Mouse (Mus musculus): ENCODE results near the gene Tacc2. TPM values are rescaled to one million over a fixed set of nuclear protein-coding genes. Genes with fewer than 3 reads are reported as not detected.

Tacc2 gene
- polyA plus RNA-seq, 1 experiment from 2014 or later = 63.4 TPM

DNA sequence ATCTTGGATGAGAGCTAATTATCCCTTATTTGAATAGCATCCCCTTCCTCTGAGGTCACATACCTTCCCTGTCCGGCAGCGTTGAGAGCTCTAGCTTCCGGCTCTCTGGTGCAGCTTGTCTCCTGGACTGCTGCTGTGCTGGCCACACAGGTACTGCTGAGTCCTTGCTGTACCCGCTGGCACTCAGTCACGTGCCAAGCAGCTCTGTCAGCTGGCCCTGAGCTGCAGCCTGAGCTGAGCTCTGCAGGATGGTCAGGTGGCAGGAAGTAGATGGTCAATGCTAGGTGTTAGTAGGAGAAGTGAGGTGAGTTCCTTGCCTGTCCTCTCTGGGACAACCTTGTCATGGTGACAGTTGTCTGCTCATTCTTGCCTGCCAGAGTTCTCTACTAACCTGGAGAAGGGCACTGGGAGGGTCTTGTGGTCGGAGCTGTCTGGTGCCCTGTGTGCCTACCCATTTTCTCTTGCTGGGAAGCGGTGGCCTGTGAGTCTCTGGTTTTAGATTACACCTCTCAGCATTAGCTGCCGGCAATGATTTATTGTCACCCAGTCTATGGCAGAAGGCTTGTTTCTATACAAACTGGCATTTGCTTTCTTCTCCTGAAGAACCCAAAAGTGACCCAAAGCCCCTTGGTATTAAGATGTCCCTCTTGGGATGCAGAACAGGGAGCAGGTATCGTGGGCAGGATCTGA lies 143.6 kb downstream of the Tacc2 start:
- peaks cover 3% of the 10 kb centered on the region; the same call in 1 of the 2 replicates for H3K36me3 ChIP-seq (ENCODE audit: control insufficient read depth, insufficient read depth, low read length)
- H3K27ac ChIP-seq (ENCODE audit: low read depth, low read length) = no peak overlapping the region
- no peak overlapping the region for H3K4me3 ChIP-seq (ENCODE audit: low read depth, low read length)
- no peak overlapping the region for H3K4me2 ChIP-seq (ENCODE audit: low read depth, low read length)
- WGBS = 68% methylated on average over 9 of the region's 9 CpGs
- no peak overlapping the region for H3K9ac ChIP-seq (replicated peaks; ENCODE audit: low read depth, low read length)
- peaks cover 15% of the 10 kb centered on the region; the same call in 1 of the 2 replicates for H3K4me1 ChIP-seq (ENCODE audit: control insufficient read depth, insufficient read depth, low read length)
- no peaks in the 10 kb centered on the region for H3K9me3 ChIP-seq (ENCODE audit: control insufficient read depth, low read length)
- no peaks in the 10 kb centered on the region for H3K27me3 ChIP-seq (ENCODE audit: control insufficient read depth, insufficient read depth, low read length)
- no peak for ATAC-seq (ENCODE audit: low read depth)

DNA sequence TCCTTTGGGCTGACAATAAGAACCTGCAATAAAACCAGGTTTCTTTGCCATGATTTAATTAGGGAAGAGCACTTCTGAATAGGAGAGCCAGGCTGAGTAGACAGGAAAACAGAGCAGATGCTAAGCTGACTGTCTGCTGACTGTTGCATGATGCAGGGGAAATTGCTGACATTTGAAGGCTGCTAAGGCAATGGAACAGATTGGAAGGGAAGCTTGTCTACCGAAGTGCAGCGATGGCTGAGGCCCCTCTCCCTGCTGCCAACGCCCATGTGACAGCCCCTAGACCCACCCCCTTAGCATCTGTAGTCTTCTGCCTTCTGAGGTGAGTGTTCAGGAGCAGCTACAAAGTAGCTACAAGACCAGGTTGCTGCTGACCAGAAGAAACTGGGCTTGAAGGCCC lies 148.9 kb downstream of the Tacc2 start:
- 63% methylated on average over 3 of the region's 3 CpGs for WGBS
- H3K27ac ChIP-seq (ENCODE audit: low read depth, low read length) = no peak overlapping the region
- peaks cover 18% of the 10 kb centered on the region for H3K36me3 ChIP-seq (ENCODE audit: control insufficient read depth, insufficient read depth, low read length)
- ATAC-seq (ENCODE audit: low read depth) = no peak
- no peaks in the 10 kb centered on the region for H3K9me3 ChIP-seq (ENCODE audit: control insufficient read depth, low read length)
- H3K4me2 ChIP-seq (ENCODE audit: low read depth, low read length) = no peak overlapping the region
- H3K4me3 ChIP-seq (ENCODE audit: low read depth, low read length) = no peak overlapping the region
- no peak overlapping the region for H3K9ac ChIP-seq (replicated peaks; ENCODE audit: low read depth, low read length)
- H3K4me1 ChIP-seq (ENCODE audit: control insufficient read depth, insufficient read depth, low read length) = no peaks in the 10 kb centered on the region; the same call in 1 of the 2 replicates
- H3K27me3 ChIP-seq (ENCODE audit: control insufficient read depth, insufficient read depth, low read length) = no peaks in the 10 kb centered on the region

DNA sequence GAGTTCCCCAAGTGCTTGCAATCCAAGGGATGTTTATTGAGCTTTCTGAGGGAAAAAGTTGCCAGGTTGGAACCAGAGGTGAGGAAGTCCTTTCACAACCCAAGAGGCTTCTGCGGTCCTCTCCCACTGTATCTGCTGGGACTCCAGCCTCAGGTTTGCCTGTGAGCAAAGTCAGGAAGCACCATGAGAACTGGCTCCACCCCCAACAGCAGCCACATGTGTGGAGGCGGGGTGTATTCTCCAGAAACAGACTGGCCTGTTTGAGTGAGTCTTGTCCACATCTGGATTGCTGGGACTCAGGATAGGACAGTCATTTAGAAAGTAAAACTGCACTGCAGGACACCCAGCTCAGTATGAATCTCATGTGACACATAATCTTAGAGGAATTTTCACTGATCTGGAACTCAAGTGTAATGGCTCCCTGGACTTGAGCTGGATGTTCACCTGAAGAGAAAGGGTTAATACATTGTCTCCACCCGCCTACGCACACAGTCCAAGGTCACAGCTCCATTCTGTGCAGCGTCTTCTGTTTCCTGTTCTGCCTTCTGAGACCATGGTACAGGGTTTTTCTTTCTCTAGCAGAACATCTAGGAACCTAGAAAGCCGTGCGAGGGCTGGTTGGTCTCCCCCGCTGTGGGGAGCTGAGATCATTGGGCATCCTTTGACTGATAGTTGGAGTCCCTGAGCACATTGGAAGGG lies 149.6 kb downstream of the Tacc2 start:
- no peaks in the 10 kb centered on the region for H3K27me3 ChIP-seq (ENCODE audit: control insufficient read depth, insufficient read depth, low read length)
- 73% methylated on average over 8 of the region's 8 CpGs for WGBS
- H3K9ac ChIP-seq (replicated peaks; ENCODE audit: low read depth, low read length) = no peak overlapping the region
- peaks cover 18% of the 10 kb centered on the region for H3K36me3 ChIP-seq (ENCODE audit: control insufficient read depth, insufficient read depth, low read length)
- H3K9me3 ChIP-seq (ENCODE audit: control insufficient read depth, low read length) = no peaks in the 10 kb centered on the region
- H3K4me2 ChIP-seq (ENCODE audit: low read depth, low read length) = no peak overlapping the region
- peaks cover under 1% of the 10 kb centered on the region; the same call in 1 of the 2 replicates for H3K4me1 ChIP-seq (ENCODE audit: control insufficient read depth, insufficient read depth, low read length)
- H3K27ac ChIP-seq (ENCODE audit: low read depth, low read length) = no peak overlapping the region
- no peak for ATAC-seq (ENCODE audit: low read depth)
- H3K4me3 ChIP-seq (ENCODE audit: low read depth, low read length) = no peak overlapping the region

DNA sequence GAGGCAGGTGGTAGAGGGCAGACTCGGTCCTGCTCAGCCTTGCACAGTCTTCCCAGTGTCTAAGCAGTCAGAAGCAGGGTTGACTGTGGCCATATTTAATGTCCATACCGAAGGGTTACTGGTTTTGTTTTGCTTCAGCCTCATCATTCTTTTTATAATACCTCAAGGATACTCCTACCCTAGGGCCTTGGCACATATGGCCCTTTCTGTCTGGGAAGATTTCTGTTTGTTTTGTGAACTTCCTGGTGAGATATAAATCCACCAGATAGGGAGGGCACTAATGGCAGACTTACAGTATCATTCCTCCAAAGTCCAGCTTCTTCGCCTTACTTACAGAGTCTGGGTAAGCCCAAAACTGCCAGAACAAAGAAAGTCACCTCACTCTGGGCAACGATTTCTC lies 150.3 kb downstream of the Tacc2 start:
- H3K4me1 ChIP-seq (ENCODE audit: control insufficient read depth, insufficient read depth, low read length) = peaks cover 6% of the 10 kb centered on the region; the same call in 1 of the 2 replicates
- 94% methylated on average over 4 of the region's 4 CpGs for WGBS
- H3K9ac ChIP-seq (replicated peaks; ENCODE audit: low read depth, low read length) = no peak overlapping the region
- no peak overlapping the region for H3K4me2 ChIP-seq (ENCODE audit: low read depth, low read length)
- no peaks in the 10 kb centered on the region for H3K27me3 ChIP-seq (ENCODE audit: control insufficient read depth, insufficient read depth, low read length)
- no peaks in the 10 kb centered on the region for H3K9me3 ChIP-seq (ENCODE audit: control insufficient read depth, low read length)
- ATAC-seq (ENCODE audit: low read depth) = no peak
- H3K4me3 ChIP-seq (ENCODE audit: low read depth, low read length) = no peak overlapping the region
- peaks cover 15% of the 10 kb centered on the region for H3K36me3 ChIP-seq (ENCODE audit: control insufficient read depth, insufficient read depth, low read length)
- H3K27ac ChIP-seq (ENCODE audit: low read depth, low read length) = no peak overlapping the region

DNA sequence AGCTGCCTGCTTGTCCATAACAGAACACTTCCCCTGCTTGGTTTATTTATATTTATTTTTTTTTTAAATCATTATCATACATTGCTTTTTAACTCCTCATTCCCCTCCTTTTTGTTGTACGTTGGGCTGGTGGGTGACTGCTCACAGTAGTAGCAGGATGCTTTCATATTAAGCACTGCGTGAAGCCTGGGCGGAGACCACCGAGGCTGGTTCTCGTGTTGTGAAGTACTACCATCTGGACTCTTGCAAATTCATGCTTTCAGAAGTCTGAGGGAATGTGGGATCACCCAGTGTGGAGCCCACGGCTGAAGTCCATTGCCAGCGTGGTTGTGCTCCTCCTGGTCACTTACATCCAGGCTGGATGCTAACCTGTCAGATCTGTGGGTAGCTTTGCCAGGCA lies 154.6 kb downstream of the Tacc2 start:
- peaks cover 10% of the 10 kb centered on the region; the same call in 1 of the 2 replicates for H3K4me1 ChIP-seq (ENCODE audit: control insufficient read depth, insufficient read depth, low read length)
- H3K36me3 ChIP-seq (ENCODE audit: control insufficient read depth, insufficient read depth, low read length) = peaks cover 20% of the 10 kb centered on the region; the same call in 1 of the 2 replicates
- no peak overlapping the region for H3K4me3 ChIP-seq (ENCODE audit: low read depth, low read length)
- H3K27me3 ChIP-seq (ENCODE audit: control insufficient read depth, insufficient read depth, low read length) = no peaks in the 10 kb centered on the region
- 0 out of 2 replicates have a peak overlapping the region, but pooled peaks have one; percentile 13 for H3K9ac ChIP-seq (replicated peaks; ENCODE audit: low read depth, low read length)
- peak overlapping the region; percentile 52; the same call in 1 of the 2 replicates for H3K27ac ChIP-seq (ENCODE audit: low read depth, low read length)
- 63% methylated on average over 7 of the region's 7 CpGs for WGBS
- H3K4me2 ChIP-seq (ENCODE audit: low read depth, low read length) = no peak overlapping the region
- no peaks in the 10 kb centered on the region for H3K9me3 ChIP-seq (ENCODE audit: control insufficient read depth, low read length)
- no peak for ATAC-seq (ENCODE audit: low read depth)

DNA sequence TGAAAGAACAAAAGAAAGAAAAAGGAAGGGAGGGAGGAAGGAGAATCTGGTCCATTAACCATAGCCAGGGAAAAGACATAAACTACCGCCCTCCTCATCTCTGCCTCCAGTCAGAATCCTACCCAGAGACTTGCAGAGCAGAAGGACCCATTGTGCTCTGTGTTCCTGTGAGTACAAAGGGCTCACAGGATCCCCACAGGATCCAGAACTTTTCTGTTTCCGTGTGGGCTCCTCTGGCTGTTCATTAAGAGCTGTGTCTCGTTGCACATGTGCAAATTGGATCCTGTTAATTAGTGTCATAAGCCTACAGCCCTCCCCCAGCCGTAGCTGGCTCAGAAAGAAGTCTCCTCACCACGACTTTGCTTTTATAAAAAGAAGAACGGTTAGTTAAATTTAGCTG lies 155.7 kb downstream of the Tacc2 start:
- Histone ChIP-seq H3K4me3 (ENCODE audit: low read depth, low read length) (no peak overlapping the region), H3K9me3 (ENCODE audit: control insufficient read depth, low read length) (no peaks in the 10 kb centered on the region), H3K36me3 (ENCODE audit: control insufficient read depth, insufficient read depth, low read length) (peaks cover 27% of the 10 kb centered on the region), H3K27ac (ENCODE audit: low read depth, low read length) (peak overlapping the region; percentile 63; the same call in 1 of the 2 replicates), H3K4me2 (ENCODE audit: low read depth, low read length) (no peak overlapping the region), H3K27me3 (ENCODE audit: control insufficient read depth, insufficient read depth, low read length) (no peaks in the 10 kb centered on the region), H3K9ac (replicated peaks; ENCODE audit: low read depth, low read length) (no peak overlapping the region), H3K4me1 (ENCODE audit: control insufficient read depth, insufficient read depth, low read length) (peaks cover 10% of the 10 kb centered on the region; the same call in 1 of the 2 replicates)
- peak; percentile 52; the same call in 1 of the 2 replicates for ATAC-seq (ENCODE audit: low read depth)
- WGBS = 31% methylated on average over 6 of the region's 6 CpGs

DNA sequence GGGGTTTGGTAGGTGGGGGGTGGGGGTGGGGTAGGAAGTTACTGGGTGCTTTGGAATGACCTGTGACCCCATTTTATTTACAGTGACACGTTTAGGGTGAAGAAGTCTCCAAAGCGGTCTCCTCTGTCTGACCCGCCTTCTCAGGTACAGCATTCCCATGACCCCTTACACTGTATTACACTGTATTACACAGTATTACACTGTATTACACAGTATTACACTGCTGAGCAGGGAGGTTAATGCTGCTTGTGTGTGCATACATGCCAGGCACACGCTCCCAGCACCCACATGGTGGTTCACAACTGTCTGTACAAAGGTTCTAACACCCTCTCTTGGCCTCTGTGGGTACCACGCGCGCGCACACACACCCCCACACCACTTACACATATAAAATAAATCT lies 156.2 kb downstream of the Tacc2 start:
- Histone ChIP-seq H3K27ac (ENCODE audit: low read depth, low read length) (no peak overlapping the region), H3K9me3 (ENCODE audit: control insufficient read depth, low read length) (no peaks in the 10 kb centered on the region), H3K27me3 (ENCODE audit: control insufficient read depth, insufficient read depth, low read length) (no peaks in the 10 kb centered on the region), H3K4me3 (ENCODE audit: low read depth, low read length) (no peak overlapping the region), H3K9ac (replicated peaks; ENCODE audit: low read depth, low read length) (no peak overlapping the region), H3K4me1 (ENCODE audit: control insufficient read depth, insufficient read depth, low read length) (peaks cover 10% of the 10 kb centered on the region; the same call in 1 of the 2 replicates), H3K36me3 (ENCODE audit: control insufficient read depth, insufficient read depth, low read length) (peaks cover 29% of the 10 kb centered on the region), H3K4me2 (ENCODE audit: low read depth, low read length) (no peak overlapping the region)
- WGBS = 93% methylated on average over 8 of the region's 8 CpGs
- ATAC-seq (ENCODE audit: low read depth) = no peak

DNA sequence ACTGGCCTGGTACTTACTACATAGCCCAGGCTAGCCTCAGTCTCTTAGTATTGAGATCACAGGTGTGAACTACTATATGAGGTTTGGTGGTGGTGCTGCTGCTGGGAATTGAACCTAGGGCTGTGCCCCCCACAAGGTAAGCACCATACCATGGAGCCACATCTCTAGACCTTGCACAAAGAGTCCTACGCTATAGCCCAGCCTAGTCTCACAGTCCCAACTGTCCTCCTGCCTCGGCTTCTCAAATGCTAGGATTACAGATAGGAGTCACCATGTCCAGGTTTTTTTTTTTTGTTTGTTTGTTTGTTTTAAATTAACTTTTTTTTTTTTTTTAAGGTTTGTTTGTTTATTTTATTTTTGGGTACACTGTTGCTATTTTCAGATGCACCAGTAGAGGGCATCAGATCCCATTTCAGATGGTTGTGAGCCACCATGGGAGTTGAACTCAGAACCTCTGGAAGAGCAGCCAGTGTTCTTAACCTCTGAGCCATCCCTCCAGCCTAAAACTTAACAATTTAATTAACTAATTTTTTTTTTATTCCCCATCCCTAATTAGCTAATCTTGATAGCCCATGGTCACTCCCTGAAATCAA lies 157.1 kb downstream of the Tacc2 start:
- Histone ChIP-seq H3K4me1 (ENCODE audit: control insufficient read depth, insufficient read depth, low read length) (peaks cover 10% of the 10 kb centered on the region; the same call in 1 of the 2 replicates), H3K27me3 (ENCODE audit: control insufficient read depth, insufficient read depth, low read length) (no peaks in the 10 kb centered on the region), H3K27ac (ENCODE audit: low read depth, low read length) (no peak overlapping the region), H3K9ac (replicated peaks; ENCODE audit: low read depth, low read length) (no peak overlapping the region), H3K4me2 (ENCODE audit: low read depth, low read length) (no peak overlapping the region), H3K9me3 (ENCODE audit: control insufficient read depth, low read length) (no peaks in the 10 kb centered on the region), H3K36me3 (ENCODE audit: control insufficient read depth, insufficient read depth, low read length) (peaks cover 22% of the 10 kb centered on the region), H3K4me3 (ENCODE audit: low read depth, low read length) (no peak overlapping the region)
- ATAC-seq (ENCODE audit: low read depth) = no peak
- 100% methylated on average over 2 of the region's 2 CpGs for WGBS

DNA sequence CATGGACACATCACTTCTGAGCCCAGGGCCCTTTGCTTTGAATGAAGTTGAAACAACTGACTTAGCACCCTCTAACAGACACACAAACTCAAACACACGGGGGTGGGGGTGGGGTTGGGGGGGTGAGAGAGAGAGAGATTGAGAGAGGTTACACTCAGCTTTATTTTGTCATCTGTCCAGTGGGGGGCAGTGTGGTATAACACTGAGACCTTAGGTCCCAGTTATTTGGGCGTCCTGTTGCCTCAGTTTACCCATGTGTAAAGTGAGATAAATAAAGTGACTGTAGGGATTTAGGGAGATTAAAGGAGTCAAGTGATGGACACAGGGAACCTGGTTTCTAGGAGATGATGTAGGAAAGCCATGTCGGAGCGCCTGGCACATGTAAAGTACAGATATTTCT lies 163.9 kb downstream of the Tacc2 start:
- Histone ChIP-seq H3K4me2 (ENCODE audit: low read depth, low read length) (no peak overlapping the region), H3K4me3 (ENCODE audit: low read depth, low read length) (no peak overlapping the region), H3K27ac (ENCODE audit: low read depth, low read length) (no peak overlapping the region), H3K9me3 (ENCODE audit: control insufficient read depth, low read length) (no peaks in the 10 kb centered on the region), H3K4me1 (ENCODE audit: control insufficient read depth, insufficient read depth, low read length) (no peaks in the 10 kb centered on the region), H3K36me3 (ENCODE audit: control insufficient read depth, insufficient read depth, low read length) (peaks cover 58% of the 10 kb centered on the region), H3K27me3 (ENCODE audit: control insufficient read depth, insufficient read depth, low read length) (no peaks in the 10 kb centered on the region), H3K9ac (replicated peaks; ENCODE audit: low read depth, low read length) (no peak overlapping the region)
- no peak for ATAC-seq (ENCODE audit: low read depth)
- WGBS = 89% methylated on average over 4 of the region's 4 CpGs

Data from neural tube, embryonic 14.5 days (tissue).